Mouse (Mus musculus) adrenal gland, postnatal 14 days (tissue): ENCODE results near the gene Megf11. TPM values are rescaled to one million over a fixed set of nuclear protein-coding genes. Genes with fewer than 3 reads are reported as not detected.

Source experiments
- DNase-seq: peaks from one replicate; pipeline ENCODE4 v3.0.0; 2021; ENCODE audit warnings: mixed read lengths
- total RNA-seq: library from RNA; stranded (reverse); gene quantifications from 2 replicates; pipeline ENCODE4 v1.2.3, GENCODE M21; 2021

The Megf11 gene
- total RNA-seq, 1 experiment from 2014 or later, result 1.0 TPM

GRCm38 (mm10) chr9:64652138-64652537 lies 266.7 kb downstream of the Megf11 start:
- DNase-seq, result no peak

- no peak for DNase-seq
Measured at GRCm38 (mm10) chr9:64652841-64653361, 267.5 kb downstream of the Megf11 start.

GRCm38 (mm10) chr9:64654723-64655122 lies 269.3 kb downstream of the Megf11 start:
- no peak for DNase-seq

GRCm38 (mm10) chr9:64656613-64657012 lies 271.2 kb downstream of the Megf11 start:
- no peak for DNase-seq

- DNase-seq, result no peak
Measured at GRCm38 (mm10) chr9:64660222-64660621, 274.8 kb downstream of the Megf11 start.

- no peak for DNase-seq
Measured at GRCm38 (mm10) chr9:64664612-64665011, 279.2 kb downstream of the Megf11 start.

- peak; percentile 62 for DNase-seq
Measured at GRCm38 (mm10) chr9:64666549-64666948, 281.1 kb downstream of the Megf11 start.

GRCm38 (mm10) chr9:64667513-64667912 lies 282.1 kb downstream of the Megf11 start:
- DNase-seq, result peak; percentile 39

- DNase-seq, result no peak
Measured at GRCm38 (mm10) chr9:64668001-64668400, 282.6 kb downstream of the Megf11 start.

- peak; percentile 57 for DNase-seq
Measured at GRCm38 (mm10) chr9:64671341-64672319, 286.2 kb downstream of the Megf11 start.

GRCm38 (mm10) chr9:64687122-64688014 lies 301.9 kb downstream of the Megf11 start:
- no peak for DNase-seq

- peak; percentile 57 for DNase-seq
Measured at GRCm38 (mm10) chr9:64688015-64688394, 302.6 kb downstream of the Megf11 start.

GRCm38 (mm10) chr9:64690771-64691170 lies 305.3 kb downstream of the Megf11 start:
- DNase-seq, result no peak

- peak; percentile 81 for DNase-seq
Measured at GRCm38 (mm10) chr9:64691176-64691575, 305.8 kb downstream of the Megf11 start.

- no peak for DNase-seq
Measured at GRCm38 (mm10) chr9:64693094-64693493, 307.7 kb downstream of the Megf11 start.

- DNase-seq, result no peak
Measured at GRCm38 (mm10) chr9:64695266-64695665, 309.8 kb downstream of the Megf11 start.

- DNase-seq, result peak; percentile 27
Measured at GRCm38 (mm10) chr9:64696404-64696803, 311.0 kb downstream of the Megf11 start.

- no peak for DNase-seq
Measured at GRCm38 (mm10) chr9:64697006-64697405, 311.6 kb downstream of the Megf11 start.

- DNase-seq, result no peak
Measured at GRCm38 (mm10) chr9:64697677-64698076, 312.3 kb downstream of the Megf11 start.

GRCm38 (mm10) chr9:64698586-64698985 lies 313.2 kb downstream of the Megf11 start:
- no peak for DNase-seq

- no peak for DNase-seq
Measured at GRCm38 (mm10) chr9:64700451-64701311, 315.3 kb downstream of the Megf11 start.

GRCm38 (mm10) chr9:64701651-64702050 lies 316.2 kb downstream of the Megf11 start:
- DNase-seq, result no peak
